Mouse (Mus musculus): Measurements from ENCODE around the gene Samd4.

Gene Samd4

DNA sequence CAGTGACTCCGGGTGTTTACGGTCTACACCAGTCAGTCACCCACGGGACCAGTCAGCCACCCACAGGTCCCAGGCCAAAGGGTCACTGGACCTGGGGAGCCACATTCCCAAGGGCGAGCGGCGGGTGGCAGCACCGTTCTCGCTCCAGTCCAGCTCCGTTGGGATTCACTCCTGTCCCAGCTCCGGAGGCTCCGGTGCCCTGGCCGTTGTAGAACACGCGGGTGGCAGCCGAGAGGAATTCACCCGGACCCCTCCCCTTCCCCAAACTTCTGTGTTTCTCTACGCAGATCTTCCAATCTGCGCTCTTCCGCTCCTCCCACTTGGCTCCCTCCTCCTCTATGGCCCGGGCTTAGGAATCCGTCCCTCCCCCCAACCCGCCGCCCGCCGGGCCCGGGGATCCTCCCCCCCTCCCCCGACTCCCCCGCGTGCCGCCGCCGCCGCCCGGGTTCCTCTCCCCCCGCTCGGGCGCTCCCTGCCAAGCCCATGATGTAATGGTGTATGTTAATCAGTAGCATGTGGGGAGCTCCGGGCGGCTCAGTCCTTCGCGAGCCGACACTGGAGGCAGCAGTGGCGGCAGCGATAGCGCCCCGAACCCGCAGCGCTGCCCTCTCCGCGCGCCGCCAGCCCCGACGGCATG is at the start of gene Samd4:
Gene Samd4 (plus strand): TSS at position 424 of the 637 bp plus-strand sequence.
- peak; percentile 63 for DNase-seq (ENCODE audit: low spot score)

DNA sequence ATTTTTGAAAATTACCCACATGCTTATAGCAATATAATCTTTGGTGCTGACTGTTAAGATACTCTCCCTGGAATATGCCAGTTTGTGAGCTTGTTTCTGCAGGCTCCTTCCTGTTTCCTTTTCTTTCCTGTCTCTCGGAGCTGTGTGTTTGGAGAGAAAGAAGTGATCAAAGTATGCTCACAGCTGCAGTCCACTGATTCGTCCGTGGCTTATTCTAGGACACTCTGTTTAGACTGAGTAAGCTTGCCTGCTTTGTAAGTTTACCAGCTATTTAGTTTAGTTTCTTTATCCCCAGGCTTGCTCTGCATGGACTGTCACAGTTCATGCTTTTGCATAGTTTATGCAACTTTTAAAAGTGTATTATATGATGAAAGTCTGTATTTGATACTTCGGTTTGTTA is 43.3 kb upstream of the Samd4 start:
- no peak for DNase-seq (ENCODE audit: low spot score)

DNA sequence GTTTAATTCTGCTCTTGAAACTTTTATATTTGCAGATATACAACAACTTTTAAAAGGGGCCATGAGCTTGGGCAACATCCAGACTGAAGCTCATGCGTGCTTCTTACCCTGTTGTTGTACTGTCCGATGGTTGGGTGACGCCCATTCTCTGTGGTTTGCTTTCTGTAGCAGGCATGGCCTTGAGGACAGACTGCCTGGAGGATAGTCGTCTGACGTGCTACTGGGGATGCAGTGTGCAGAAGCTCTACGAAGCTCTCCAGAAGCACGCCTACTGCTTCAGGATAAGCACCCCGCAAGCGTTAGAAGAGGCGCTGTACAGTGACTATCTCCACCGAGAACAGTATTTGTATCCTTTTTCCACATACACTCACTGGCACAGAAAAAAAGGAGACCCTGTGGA is 36.9 kb upstream of the Samd4 start:
- no peak for DNase-seq (ENCODE audit: low spot score)

DNA sequence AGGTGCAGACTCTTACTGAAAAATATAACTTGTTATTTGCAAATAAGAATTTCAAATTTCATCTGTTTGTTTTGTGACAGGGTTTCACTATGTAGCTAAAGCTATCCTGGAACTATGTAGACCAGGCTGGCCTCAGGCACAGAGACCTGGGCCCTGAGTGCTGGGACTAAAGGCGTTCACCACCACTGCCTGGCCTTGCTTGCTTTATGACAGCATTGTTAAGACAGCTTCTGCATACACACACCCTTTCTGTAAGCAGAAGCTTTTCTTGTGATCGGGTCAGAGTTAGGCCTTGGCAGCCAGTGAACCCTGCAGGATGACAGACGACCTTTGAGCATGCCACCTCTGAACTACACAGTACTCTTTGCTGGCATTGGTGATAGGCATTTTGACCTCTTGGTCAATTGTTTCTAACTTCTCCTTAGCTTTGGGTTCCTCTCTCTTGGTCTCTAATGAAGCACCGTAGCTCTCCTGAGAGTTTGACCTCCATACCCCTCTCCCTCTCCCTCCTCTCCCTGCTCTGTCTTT is 34.5 kb upstream of the Samd4 start:
- DNase-seq (ENCODE audit: low spot score), result no peak

DNA sequence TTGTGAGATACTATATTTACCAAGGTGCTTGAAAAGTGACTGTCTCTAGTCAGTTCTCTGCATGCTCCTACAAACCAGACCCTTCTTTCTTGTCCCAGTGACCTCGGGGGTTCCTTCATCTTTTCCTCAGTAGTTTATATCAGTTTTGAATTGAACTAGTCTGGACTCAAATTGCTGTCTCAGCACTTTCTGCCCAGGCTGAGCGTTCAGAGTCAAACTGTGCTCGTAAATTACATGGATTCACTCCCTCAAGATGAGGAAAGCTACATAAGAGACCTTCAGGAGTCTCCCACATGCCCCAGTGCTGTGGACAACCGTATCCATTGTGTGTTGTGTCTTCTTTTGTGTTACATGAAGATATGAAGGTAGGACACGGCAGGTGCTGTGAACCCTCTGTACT is 33.9 kb upstream of the Samd4 start:
- no peak for DNase-seq (ENCODE audit: low spot score)

DNA sequence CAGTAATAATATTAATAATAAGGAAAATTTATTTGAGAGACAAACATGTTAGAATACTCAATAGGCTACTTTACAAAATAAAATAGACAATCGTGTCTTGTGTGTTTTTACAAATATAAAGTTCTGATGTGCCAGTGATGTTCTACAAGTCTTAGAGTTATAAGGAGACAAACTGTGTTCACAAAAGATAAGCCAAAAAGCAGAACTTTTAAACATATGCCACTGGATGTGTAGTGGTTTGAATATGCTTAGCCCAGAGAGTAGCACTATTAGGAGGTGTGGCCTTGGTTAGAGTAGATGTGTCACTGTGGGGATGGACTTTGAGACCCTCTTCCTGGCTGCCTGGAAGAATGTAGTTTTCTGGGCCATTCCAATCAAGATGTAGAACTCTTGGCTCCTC is 32.9 kb upstream of the Samd4 start:
- DNase-seq (ENCODE audit: low spot score), result no peak

DNA sequence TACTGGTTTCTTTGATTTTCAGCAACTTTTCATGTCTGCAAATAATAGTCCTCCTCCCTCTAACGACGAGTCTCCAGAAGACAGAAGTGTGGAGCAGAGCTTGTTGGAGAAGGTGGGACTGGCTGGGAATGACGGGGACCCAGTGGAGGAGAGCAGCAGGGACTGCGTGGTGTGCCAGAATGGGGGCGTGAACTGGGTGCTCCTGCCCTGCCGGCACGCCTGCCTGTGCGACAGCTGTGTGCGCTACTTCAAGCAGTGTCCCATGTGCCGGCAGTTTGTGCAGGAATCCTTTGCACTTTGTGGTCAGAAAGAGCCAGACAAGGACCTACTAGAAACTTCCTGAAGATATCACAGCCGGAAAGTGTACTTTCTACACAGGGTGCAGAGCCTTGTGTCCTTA is 29.0 kb upstream of the Samd4 start:
- no peak for DNase-seq (ENCODE audit: low spot score)

DNA sequence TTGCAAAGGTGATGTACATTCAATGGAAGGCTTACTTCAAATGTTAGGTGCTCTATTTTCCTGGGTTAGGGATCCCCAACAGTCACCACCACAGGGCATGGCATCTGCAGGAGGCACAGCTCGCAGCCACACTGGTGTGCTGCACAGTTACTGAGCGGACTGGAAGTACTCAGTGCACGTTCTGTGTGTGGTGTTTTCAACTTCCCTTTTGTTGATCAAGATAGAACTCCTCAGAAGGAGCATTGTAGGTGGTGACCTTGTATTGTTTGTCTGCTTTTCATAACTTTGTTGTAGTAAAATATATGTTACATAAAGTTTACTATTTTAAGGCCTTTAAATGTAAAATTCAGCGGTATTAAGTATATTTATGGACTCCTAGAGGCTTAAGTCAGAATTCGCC is 19.7 kb upstream of the Samd4 start:
- DNase-seq (ENCODE audit: low spot score), result no peak

DNA sequence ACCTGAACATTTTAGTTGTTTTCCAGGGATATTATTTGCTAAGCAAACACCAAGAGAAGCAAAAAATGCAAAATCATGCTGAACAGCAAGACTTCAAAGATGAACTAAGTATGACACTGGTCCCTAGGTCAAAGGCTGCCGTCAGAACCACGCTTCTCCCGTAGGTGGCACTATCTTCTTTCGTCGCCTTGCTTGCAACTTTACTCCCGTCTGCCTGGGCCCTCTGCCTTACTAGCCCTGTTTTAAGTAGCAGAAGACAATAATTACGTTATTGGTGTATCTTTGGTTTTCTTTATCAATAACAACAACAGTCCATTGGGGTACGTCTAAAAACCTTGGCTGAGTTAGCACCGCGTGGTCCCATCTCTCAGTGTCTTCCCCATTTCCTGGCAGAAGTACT is 1.7 kb upstream of the Samd4 start:
- DNase-seq (ENCODE audit: low spot score), result no peak

DNA sequence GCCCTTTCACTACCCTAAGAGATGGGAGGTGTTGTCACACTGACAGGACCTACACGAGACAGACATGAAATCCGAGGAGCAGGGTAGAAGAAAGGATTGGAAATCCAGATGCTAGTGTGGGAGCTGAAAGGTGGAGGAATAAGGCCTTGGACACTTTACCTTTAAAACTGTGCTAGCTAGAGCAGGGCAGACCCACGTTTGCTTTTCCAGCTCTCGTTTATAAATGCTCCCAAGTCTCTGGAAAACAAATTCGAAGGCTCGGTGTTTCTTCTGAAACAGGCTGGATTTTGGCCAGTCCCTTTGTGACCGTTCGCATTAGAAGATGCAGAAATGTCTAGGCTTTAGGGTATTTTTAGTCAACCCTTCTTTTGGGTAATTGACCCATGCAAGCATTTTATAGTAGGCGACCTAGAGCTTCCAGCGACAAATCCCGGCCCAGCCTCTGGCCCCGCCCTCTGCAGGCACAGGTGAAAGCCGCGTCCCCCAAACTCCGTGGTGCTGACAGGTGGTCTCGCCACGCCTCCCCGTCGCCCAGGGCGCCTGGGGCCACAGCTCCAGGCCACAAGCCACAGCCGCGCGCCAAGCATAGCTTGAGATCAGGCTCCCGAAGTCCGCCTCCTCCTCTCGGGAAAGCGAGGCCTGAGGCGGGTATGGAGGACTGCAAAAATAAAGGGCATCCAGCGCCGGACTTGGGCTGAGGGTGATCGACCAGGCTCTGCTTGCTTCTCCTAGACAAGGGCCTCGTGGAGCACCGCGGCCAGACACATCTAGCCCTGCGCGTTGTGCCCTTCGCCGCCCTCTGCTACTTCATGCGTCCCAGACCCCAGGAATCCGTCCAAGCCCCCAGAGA is 848 bp upstream of the Samd4 start:
- peak; percentile 20 for DNase-seq (ENCODE audit: low spot score)

DNA sequence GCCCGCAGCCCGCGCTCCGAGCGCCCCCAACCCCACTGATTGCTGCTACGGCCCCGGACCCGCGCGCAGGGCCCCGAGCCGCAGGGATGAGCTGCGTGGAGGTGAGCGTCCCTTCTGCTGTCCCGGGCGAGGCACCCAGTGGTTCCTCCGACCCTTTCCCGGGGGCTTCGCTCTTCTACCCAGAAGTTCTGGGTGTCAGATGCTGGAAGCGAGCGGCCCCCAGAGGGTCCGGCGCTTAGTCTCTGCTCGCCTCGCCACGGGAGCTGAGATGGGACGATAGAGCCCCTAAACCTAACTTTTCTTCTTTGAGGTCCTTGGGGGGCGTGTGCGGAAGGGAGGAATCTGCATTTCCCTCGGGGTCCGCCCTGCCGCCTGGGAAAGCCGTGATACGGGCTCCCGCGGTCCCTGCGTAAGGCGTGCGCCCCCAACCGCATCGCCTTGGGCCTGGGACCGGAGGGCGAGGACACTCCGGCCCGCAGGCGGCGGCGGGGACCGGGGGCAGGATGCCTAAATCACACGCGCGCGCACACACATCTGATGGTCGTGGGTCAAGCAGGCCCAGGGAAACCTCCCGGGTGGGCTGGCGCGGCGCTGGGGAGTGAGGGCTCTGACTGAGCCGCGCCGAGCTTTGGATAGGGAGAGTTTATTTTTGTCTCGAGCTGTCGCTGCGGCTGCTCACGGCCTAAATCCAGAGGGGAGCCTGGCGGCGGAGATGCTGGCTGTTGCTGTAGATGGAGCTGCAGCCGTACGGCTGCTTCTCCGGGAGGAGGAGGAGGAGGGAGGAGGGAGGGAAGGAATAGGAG is 615 bp downstream of the Samd4 start:
- DNase-seq (ENCODE audit: low spot score), result peak; percentile 39

DNA sequence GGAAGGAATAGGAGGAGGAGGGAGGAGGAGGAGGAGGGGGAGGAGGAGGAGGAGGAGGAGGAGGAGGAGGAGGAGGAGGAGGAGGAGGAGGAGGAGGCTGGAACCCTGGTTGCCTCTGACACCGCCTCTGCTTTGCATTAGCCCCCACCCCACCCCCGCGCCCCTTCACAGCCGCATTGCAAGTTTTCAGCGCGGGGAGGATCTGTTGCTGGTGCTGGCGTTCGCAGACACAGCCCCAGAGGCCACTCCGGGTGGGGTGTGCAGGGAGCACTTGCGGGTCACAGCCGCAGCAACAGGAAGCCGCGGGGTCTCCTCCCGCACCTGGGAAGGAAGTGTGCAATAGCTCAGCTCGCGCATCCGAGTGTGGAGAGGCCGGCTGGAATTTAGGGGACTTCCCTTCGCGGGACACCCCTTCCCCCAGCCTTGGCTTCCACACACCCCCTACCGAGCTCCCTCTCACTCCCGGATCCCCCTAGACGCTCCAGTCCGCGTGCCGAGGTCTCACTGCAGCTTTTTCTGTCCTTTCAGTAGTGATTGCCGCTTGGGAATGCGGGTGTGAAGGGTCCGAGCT is 1.3 kb downstream of the Samd4 start:
- peak; percentile 24 for DNase-seq (ENCODE audit: low spot score)

DNA sequence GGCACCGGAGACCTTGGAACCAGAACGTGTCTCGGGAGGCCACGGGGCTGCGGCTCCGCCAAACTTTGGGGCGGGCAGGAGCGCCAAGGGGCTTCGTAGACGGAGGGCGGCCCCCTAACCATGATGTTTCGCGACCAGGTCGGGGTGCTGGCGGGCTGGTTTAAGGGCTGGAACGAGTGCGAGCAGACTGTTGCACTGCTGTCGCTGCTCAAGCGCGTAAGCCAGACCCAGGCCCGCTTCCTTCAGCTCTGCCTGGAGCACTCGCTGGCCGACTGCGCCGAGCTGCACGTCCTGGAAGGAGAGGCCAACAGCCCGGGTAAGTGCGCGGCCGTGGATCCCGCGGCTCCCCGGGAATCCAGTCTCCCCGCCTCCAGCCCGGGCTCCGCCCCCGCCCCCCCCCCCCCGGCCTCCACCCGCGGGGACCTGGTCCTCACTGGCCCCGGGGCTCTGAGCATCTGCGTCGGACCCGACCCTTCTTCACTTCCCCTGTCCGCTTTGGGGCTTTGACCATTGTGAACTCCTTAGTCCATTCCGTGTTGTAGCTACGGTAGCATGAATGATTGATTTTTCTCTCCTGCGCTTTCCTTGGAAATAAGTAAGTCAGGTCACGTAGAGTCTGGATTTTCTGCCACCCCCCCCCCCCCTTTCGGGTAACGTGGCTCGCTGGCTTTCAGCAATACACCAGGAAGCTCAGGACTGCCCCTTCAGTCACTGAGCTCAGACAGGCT is 2.2 kb downstream of the Samd4 start:
- peak; percentile 50 for DNase-seq (ENCODE audit: low spot score)

DNA sequence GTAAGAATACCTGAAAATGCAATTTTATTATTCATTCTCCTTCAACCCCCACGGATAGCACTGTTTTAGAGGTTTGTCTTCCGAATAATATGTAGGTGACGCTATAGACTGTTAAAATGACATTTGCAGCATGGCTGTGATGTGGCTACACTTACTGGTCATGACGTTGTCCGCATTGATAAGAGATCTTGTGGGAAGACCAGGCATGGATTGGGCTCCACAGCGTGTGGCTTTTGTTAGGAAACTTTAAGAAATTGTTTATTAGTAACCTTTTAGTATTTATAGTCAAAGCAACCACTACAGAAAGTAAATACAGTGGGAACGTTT is 2.7 kb downstream of the Samd4 start:
- DNase-seq (ENCODE audit: low spot score), result no peak

DNA sequence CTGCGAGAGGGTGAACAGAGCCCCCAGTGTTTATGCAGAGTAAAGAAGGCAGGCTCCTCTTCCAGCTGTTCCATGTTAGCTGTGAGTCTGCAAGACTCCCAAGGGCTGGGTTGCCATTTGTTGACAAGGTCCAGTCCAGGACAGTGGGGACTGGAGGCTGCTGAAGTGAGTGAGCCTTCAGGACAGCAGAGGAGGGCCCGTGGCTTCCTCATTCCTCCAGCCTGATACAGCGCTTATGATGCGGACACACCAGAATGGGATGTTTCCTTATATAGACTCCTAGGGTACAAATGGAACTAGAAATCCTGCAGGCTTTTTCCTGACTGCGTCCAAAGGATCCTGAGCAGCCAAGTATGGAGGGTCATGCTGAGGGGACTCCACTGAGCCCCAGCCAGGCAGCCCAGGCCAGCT is 3.2 kb downstream of the Samd4 start:
- peak; percentile 15 for DNase-seq (ENCODE audit: low spot score)

DNA sequence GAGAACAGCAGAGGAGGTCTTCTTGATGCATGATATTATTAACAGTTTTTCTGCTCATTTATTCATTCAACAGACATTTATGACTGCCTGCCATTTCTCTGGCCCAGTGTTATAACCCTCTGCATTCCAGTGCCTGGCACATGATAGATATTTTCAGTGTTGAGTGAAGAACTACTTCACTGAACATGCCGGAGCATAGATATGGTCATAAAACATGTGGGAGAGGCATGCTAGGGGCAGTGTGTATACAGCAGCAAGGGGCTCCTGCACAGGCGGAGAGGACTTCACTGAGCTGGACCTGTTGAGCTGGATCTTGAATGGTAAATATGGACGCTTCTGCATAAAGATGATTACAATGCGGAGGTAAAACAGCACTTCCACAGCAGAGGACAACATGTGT is 6.4 kb downstream of the Samd4 start:
- DNase-seq (ENCODE audit: low spot score), result no peak

DNA sequence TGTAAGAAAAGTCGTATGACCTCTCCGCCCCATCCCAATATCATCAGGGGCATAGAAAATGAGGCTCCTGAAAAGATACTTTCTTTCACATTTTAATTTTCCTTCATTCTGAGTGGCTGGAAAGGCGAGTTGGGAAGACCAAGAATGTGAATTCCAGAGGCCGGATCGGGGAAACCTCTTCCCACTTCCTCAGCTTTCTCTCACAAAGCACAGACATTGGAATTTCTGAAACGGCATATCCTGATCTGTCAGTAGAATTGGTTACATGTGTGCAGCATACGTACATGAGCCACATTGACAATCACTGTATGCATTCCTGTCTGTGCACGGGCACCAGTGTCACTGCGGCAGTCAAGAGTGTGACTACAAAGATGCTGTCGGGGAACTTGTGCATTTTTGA is 11.3 kb downstream of the Samd4 start:
- no peak for DNase-seq (ENCODE audit: low spot score)

DNA sequence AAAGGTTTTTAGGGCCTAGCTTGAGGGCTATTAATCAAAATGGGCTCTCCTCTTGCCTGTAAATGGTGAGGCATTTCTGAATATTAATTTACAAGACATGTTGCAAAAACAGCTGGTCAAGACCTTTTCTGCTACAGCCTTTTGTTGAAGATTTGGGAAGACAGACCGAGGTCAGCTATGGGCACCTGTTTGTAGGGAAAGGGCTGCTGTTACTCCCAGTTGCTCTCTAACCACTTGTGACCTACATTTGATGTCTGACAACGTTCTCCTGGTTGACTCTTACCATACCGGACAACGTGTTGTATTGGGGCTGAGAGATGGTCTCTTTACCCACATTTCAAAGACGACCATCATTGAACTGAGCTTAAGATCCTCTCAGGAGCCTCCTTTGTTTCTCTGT is 15.3 kb downstream of the Samd4 start:
- no peak for DNase-seq (ENCODE audit: low spot score)

DNA sequence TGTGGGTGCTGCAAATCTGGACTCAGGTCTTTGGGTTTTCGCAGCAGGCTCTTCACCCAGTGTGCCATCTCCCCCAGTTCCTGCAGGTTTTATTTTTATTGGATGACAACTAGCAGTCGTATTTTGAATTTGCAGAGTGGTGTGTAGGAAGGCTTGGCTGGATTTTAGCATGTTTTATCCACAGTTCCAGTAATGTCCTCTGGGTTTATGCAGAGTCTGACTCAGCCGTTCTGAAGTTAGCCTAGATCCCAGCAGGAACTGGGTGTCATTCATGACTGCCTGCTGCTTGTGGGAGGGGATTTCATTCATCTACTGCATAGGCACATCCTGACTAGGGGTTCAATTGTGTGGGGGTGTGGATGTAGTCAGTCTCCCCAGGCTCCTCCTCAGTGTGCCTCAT is 16.0 kb downstream of the Samd4 start:
- no peak for DNase-seq (ENCODE audit: low spot score)

DNA sequence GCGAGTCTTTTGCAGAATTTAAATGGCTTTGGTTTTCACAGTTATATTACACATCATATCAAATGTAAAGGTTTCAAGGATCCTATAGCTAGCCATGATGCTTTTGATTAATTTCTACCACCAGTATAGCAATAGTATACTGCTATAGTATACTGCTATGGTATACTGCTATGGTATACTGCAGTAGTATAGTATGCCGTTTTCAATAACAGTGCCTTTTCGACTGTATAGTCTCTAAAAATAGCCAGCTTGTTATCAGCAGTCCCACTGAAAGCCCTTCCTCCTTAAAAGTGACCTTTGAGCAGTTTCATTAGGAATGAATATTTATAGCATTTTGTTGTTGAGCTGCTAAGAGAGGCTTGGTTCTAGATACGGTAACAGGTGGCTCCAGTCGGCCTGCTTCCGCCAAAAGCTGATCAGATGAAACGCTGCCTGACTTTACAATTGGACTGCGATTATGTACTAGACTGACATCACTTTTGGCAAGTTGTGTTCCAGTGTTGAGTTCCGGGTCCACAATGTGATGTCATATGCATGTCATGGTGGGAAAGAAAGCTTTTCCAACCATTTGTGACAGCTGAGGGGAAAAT is 19.9 kb downstream of the Samd4 start:
- no peak for DNase-seq (ENCODE audit: low spot score)

DNA sequence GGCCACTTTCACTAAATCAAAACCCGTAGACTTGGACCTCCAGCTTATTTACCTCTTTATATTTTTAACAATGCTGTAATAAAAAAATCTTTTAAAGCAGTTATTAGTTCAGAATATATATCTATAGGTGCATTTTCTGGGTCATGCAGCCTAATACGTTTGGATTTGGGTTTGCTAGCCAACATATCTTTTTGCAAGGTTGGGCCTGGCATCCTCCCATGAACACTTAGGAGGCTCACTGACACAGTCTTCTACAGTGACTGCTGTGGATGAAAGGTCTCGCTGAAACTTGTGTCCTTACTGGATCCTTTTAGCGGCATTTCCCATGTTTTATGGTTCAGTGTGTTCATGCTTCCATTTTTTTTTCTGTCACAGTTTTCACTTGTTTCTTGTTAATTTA is 21.6 kb downstream of the Samd4 start:
- no peak for DNase-seq (ENCODE audit: low spot score)
